Comparison of ENCODE assay signal across 35 mouse cellular contexts in genomic region chr6:28736665-28737064, GRCm38 (mm10).
"Had no signal": no experiment of that assay in that cellular context is flagged by ENCODE, and none has a peak within 500 bp of the region (broad histone marks: within the 10 kb centered on the region; RNA-seq: fewer than 3 reads in every experiment).

No protein-coding gene starts in this region.

- H3K4me1 ChIP-seq: hindbrain, embryonic 10.5 days; hindbrain, embryonic 12.5 days; hindbrain, embryonic 13.5 days; hindbrain, embryonic 15.5 days; intestine, embryonic 15.5 days; kidney, embryonic 15.5 days had no signal

- H3K27ac ChIP-seq: heart, adult 2 months; heart, embryonic 13.5 days; heart, embryonic 15.5 days; hindbrain, embryonic 10.5 days; hindbrain, embryonic 12.5 days; hindbrain, embryonic 13.5 days; hindbrain, embryonic 14.5 days; hindbrain, embryonic 15.5 days; hindbrain, postnatal 0 days; intestine, embryonic 15.5 days; kidney, embryonic 15.5 days; kidney, postnatal 0 days; layer of hippocampus, adult 2 months had no signal

- H3K4me3 ChIP-seq: heart, adult 2 months; heart, embryonic 12.5 days; heart, embryonic 13.5 days; heart, embryonic 15.5 days; hindbrain, embryonic 10.5 days; hindbrain, embryonic 12.5 days; hindbrain, embryonic 13.5 days; hindbrain, embryonic 15.5 days; intestine, embryonic 15.5 days; kidney, embryonic 15.5 days; layer of hippocampus, adult 2 months had no signal

- H3K9me3 ChIP-seq: heart, embryonic 12.5 days; heart, embryonic 13.5 days; heart, embryonic 15.5 days; hindbrain, embryonic 10.5 days; hindbrain, embryonic 12.5 days; hindbrain, embryonic 13.5 days; hindbrain, embryonic 15.5 days; intestine, embryonic 15.5 days; kidney, embryonic 15.5 days had no signal

- DNase-seq: heart, adult 2 months; heart, postnatal 10 days; heart, postnatal 14 days; heart, postnatal 36 days; heart, postnatal 4 days; kidney, adult 11 months; kidney, adult 18-20 months; kidney, adult 2 months; kidney, adult 8-10 months; kidney, adult 9 months; kidney, postnatal 10 days; kidney, postnatal 14 days; kidney, postnatal 25 days; kidney, postnatal 36 days; kidney, postnatal 4 days; layer of hippocampus, adult 9-11 months; layer of hippocampus, postnatal 36 days had no signal

- H3K9ac ChIP-seq: heart, embryonic 12.5 days; heart, embryonic 13.5 days; heart, embryonic 15.5 days; hindbrain, embryonic 12.5 days; hindbrain, embryonic 13.5 days; hindbrain, embryonic 14.5 days; hindbrain, embryonic 15.5 days; intestine, embryonic 15.5 days; kidney, embryonic 15.5 days had no signal

- H3K27me3 ChIP-seq: heart, embryonic 12.5 days; heart, embryonic 13.5 days; heart, embryonic 15.5 days; hindbrain, embryonic 12.5 days; hindbrain, embryonic 13.5 days; hindbrain, embryonic 15.5 days; intestine, embryonic 15.5 days; kidney, embryonic 15.5 days had no signal

- ATAC-seq: hindbrain, embryonic 16.5 days; hindbrain, postnatal 0 days; inflammation-experienced regulatory T-cells, adult 6 months; intestine, embryonic 15.5 days; intestine, embryonic 16.5 days; intestine, postnatal 0 days had no signal

- H3K36me3 ChIP-seq: heart, embryonic 12.5 days; heart, embryonic 13.5 days; heart, embryonic 15.5 days; hindbrain, embryonic 10.5 days; hindbrain, embryonic 12.5 days; hindbrain, embryonic 13.5 days; hindbrain, embryonic 15.5 days; intestine, embryonic 15.5 days; kidney, embryonic 15.5 days had no signal

- H3K4me2 ChIP-seq: heart, embryonic 11.5 days; heart, embryonic 12.5 days; heart, embryonic 13.5 days; heart, embryonic 15.5 days; hindbrain, embryonic 12.5 days; hindbrain, embryonic 13.5 days; hindbrain, embryonic 14.5 days; hindbrain, embryonic 15.5 days; intestine, embryonic 15.5 days; kidney, embryonic 15.5 days had no signal
